Mouse (Mus musculus): ENCODE results near the gene Snx5.

The Snx5 gene

DNA sequence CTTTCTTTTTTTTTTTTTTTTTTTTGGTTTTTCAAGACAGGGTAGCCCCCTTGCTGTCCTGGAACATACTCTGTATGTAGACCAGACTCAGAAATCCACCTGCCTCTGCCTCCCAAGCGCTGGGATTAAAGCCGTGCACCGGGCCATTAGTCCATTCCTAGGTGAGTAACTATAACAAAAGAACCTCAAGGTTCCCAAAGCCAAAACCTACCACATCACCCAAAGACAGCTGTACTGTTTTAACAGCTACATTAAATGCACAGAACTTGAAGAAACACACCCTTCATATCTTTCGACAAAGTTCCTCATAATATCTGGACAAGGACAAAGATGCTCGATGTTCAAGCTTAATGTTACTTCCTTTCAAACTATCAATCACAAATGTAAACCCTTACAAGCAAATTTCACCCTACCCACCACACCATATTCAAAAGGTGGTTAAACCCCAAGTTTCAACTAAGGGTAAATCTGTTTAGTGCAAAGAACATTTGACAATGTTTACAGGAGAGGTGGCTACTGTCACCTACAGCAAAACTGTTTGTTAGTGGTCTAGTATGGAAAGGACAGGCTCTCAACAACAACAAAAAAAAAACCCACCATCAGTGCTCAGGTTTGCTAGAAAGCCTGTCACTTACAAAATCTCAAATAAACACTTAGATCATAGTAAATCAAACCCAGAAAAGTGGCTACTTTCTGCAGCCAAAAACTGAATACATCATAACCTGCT lies 3.5 kb downstream of the Snx5 start:
- DNase-seq (ENCODE audit: low read depth, low spot score), result no peak

DNA sequence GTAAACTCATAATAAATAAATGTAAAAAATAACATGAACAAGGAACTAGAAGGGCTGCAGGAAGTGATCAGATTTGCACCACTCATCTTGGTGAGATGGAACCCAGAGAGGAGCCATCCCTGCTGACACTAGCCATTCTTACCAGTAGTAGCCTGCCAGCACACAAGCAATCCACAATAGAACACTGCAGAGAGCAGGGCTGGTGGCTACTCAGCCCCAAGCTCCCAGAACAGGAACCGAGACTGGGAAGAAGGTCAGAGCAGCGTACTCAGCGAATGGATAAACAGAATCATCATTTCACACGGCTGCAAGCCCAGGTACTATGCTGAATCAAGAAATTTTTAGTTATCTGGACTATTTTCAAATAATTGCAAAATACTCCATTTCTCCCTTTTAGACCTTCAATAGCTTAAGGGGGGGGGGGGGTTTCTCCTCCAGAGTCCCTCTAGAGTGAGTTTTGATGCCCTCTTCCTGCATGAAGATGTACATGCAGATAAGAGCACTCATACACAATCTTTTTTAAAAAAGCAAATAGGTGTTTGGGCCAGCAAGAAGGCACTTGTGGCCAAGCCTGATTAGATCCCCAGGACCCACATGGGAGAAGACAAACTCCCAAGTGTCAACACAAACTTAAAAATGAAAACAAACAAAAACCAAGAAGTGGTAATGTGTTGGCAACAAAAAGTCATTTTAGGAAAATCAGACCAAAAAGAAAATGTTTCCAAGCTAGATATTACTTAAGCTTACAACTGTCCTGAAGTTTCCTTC lies 4.6 kb downstream of the Snx5 start:
- DNase-seq (ENCODE audit: low read depth, low spot score), result no peak

DNA sequence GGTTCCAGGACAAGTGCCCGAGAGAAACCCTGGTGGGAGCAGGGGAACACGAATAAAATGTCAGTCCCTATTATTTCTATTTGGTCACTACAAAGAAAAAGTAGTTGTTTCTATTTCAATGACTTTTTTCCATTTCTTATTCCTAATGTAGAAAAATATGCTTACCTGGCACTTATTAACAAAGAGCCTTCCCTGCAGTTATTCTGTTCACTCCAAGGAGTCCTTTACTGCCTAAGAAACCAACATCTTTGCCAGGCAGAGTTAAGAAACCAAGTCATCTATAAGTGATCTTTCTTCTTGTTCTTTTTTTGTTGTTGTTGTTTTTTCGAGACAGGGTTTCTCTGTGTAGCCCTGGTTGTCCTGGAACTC lies 5.6 kb downstream of the Snx5 start:
- no peak for DNase-seq (ENCODE audit: low read depth, low spot score)

DNA sequence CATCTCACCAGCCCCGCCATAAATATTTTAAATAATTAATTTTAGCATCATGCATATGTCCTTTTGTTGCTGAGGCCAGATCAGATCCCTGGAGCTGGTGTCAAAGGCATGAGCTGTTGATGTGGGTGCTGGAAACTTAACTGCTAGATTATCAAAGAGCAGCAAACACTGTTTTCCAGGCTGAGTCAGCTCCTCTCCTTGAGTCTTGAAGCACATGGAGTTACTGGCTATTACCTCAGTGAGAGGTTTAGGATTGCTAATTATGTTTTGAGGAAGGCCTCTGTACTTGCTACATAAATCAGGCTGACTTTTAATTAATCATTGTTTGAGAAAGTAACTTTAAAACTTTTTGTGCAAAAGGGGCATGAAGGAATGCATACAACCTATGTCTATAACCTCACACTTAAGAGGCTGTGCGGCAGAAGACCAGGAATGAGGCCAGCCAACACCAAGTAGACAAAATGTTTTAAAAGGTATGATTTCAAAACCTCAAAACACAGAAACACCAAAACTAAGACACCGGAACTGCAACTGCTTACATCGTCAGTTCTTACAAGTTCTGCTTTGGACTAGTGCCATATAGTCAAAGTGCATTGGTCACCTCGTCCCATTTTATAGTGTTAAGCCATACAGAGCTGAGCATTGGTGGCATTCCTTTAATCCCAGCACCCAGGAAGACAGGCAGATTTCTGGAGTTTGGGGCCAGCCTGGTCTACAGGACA lies 6.1 kb downstream of the Snx5 start:
- no peak for DNase-seq (ENCODE audit: low read depth, low spot score)

DNA sequence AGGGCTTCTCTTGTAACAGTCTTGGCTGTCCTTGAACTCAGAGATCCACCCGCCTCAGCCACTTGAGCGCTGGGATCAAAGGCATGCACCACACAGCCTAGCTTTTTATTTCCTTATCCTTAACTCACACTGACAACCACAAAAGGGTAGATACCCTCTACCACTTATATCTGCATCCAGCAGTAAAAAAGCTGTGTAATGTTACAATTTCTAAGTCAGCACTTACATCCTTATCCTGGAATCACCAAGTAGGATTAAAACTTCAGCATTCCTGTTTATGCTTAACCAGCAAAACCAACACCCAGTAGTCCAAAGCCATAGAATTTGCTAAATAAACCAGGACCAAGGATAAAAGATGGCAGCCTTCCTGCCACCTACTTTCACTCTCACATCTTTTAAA lies 7.9 kb downstream of the Snx5 start:
- DNase-seq (ENCODE audit: low read depth, low spot score), result no peak

DNA sequence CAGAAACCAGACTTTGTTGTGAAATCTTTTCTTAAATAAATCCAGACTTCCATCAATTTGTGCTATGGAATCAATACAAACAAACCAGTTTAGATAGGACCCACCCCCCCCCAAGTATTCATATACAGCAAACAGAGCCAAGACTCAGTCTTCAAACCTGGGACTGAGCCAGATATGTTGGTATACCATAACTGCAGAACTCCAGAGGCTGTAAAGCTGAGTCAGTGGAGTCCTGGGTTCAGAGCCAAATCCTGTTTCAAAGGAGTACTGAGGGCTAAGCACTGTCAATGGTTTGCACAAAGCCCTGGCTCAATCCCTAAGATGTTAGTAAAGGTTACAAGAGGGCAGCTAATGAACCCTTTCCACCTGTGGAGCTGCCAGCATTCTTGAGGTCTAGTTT lies 20.6 kb downstream of the Snx5 start:
- DNase-seq (ENCODE audit: low read depth, low spot score), result no peak

DNA sequence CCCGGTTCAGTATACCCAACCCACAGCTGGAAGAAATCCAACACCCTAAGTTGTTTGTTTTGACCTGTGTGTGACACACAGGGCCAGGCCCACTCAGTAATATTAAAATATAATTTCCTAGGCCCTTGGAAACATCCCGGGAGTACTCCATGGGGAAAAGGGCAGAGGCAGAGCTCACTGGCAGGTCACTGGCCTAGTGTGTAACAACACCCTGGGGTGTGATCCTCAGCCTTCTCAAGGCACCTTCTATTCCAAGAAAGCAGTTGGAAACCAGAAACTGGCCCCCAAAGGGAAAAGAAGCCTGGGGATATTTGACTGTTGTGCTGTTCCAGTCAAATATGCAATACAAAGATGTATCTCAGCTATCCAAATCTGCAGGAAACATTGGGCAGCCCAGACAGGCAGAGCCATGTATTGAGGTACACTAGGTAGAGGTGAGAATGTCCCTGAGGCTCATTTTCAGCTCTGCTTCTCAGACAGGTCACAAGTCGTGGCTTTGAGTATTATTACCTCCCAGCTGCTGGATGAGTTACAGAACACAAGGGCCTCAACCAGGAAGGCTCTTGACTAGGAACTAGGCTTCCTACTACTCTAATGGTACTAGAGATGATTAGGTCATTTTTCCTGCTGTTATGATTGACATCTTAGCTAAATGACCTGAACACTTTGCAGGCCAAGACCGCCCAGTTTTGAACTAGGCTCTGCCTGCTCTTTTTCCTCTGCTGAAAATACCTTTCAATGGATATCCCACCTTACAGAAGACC lies 21.9 kb downstream of the Snx5 start:
- DNase-seq (ENCODE audit: low read depth, low spot score), result no peak

DNA sequence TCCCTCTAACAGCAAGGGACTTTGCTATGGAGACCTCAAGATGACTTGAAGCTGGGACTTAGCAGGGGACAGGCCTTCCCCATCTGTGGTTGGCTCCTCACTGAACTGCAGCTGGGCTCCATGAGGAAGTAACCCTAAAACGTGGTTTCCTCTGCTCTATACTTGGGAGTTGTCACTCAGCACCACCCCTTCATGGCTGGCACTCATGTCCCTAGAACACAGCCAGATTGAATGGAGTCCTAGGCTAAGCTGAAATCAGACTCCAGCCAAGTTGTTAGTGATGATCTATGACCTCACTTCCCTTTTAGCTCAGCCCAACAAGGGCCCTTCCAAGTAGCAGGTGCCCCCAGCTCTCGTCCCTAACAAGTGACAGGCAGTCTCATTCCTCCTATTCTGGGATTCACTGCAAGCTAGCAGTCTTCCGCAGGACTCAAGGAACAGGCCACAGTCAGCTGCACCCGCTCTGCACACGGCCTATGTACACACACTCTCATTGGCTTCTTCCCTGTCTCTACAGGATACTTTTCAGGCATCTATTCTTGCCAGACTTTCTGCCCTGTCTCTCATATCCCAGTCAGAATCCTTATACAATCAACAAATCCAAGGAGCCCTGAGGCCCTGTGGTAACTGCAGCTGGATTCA lies 23.2 kb downstream of the Snx5 start:
- no peak for DNase-seq (ENCODE audit: low read depth, low spot score)

DNA sequence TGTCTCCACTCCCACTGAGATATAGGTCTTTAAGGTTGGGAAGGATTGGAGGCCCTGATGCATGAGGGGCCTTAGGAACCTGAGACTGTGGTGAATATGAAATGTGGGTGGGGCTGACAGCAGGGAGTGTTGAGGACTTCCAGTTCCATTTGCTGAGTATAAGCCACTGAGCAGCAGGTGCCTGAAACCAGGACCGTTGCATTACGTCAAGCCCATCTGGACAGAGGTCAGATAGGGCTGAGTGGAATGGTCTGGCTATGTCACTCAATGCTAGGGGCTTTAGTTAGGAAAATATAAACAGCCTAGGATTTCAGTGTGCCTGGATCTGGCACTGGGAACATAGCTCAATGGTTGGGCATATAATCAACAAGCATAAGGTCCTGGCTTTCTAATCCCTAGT lies 24.4 kb downstream of the Snx5 start:
- no peak for DNase-seq (ENCODE audit: low read depth, low spot score)

DNA sequence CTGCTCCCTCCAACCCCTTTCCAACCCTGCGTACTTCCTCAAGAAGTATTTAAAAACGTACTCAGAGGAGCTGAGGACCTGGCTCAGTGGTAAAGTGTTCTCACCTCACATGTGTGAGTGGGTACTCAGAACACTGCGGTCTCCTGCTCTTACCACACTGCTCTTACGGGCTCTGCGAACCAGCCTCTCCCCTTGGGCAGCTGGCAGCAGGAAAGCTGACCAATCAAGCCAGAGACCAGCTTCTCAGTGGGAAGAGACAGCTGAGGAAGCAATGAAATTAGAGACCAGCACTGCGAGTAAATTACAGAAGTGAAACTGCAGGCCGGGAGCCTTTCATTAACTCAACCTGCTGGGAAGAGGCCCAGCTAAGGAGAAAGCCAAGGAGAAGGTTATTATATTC lies 25.2 kb downstream of the Snx5 start:
- DNase-seq (ENCODE audit: low read depth, low spot score), result no peak

DNA sequence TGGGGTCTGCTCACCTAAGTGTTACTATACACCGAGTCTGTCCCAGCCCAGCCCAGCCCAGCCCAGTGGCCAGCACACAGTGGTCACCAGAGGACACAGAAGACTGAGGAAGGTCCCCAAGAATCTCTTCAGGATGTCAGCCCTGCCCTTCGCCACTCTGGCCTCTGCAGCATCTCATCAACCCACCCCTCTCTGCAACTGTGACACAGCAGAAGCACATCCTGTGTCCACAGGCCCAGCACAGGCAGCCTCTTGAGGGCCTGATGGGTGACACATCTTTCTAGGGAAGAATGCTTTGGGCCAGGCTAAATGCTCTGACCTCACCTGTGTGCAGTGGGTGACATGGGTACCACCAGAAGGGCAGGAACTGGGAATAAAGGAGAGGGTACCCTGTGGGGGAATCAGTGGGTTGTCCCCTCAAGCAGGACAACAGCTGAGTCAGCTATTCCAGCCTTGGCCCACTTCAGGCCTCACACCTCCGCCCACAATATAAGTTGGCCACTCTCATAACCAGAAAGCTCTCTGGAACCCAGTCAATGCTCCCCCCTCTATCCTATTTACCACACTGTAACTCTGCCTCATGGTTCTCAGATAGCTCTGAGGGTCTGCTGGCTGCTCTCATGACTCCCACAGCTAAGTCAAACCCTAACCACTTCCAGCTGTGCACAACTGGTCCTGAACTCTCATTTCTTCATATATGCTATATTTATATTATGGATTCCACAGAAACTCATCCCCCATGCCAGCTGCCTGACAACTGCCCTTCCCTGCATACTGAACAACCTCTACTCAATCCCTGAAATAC lies 30.4 kb downstream of the Snx5 start:
- no peak for DNase-seq (ENCODE audit: low read depth, low spot score)

DNA sequence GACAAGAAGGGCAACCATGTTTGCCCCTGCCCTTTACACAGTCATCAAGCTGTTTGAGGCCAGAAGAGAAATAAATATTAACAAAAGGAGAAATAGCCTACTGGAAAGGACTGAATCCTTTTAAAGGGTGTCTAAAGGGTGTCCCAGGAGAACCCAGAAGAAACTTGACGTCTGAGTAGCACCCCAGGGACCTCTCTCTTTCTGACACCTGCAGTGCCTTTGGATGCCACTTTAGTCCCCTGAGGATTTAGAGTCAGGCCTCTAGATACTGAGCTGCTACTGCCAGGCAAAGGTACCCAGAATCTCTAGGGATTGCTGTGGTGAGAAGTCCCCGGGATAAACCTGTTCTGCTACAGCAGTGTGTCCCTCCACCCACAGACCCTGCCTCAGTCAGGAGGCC lies 31.4 kb downstream of the Snx5 start:
- DNase-seq (ENCODE audit: low read depth, low spot score), result no peak

DNA sequence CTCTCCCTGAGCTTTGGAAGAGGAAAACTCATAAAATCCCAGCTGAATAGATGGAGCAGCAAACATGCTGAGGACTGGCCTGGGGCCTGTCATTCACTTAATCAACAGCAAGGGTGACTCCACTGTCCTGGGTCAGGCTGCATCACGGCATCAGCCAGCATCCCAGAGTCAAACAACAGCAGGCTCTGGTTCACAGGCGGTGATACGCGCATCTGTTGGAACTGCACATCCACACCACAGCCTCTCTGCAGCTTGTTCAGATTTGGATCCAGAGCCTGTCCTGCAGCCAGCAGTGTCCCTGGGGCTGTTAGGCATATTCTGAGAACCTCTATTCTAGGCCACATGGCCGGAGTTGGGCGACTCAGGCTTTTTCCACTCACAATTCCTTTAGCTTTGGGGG lies 32.4 kb downstream of the Snx5 start:
- no peak for DNase-seq (ENCODE audit: low read depth, low spot score)

DNA sequence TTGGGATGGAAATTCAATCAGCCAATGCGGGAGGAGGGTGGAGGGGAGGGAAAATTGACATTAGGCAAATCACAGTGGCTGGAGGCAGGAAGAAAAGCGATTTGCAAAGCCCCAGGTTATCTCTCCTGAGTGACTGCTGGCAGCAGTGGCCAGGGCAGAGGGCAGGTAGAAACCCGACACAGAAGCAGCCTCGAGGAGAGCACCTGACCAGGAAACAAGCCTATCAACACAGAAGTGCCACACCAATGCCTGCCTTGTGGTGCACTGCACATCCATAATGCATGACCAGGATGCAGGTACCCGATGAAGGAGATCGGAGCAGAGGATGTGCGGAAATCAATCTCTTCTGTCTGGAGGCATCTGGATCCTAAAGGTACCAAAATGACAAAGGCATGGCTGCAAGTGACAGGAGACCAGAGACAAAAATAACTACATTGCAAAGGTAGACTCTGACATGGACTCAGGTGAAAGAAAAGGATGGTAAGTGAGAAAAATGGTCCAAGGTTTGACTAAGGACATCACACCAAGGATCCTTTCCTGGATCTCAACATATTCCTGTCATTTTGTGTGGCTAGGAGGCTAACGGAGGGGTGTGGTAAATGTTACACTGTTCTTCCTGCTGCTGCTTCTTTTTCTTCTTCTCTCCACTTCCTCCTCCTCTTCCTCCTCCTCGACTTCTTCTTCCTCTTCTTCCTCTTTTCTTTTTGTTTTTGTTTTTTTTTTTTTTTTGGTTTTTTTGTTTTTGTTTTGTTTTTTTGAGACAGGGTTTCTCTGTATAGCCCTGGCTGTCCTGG lies 33.7 kb downstream of the Snx5 start:
- DNase-seq (ENCODE audit: low read depth, low spot score), result no peak

DNA sequence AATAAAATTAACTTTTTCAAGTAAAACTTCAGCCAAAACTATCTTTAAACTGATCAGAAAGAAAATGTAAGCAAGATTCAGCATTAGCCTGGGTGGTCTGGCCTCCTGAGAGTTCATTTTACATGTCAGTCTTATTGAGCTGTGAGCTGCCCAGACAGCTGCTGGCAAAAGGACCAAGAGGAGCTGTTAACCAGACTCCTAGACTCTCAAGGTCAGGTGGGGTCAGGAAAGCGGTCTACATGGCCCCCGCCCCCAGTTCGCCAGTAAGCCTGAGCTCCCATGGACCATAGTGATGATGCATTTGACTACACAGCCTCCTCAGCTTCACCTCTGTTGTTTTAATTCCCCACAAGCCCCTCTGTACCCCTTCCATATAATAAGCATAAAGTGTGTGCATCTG lies 34.9 kb downstream of the Snx5 start:
- DNase-seq (ENCODE audit: low read depth, low spot score), result no peak

DNA sequence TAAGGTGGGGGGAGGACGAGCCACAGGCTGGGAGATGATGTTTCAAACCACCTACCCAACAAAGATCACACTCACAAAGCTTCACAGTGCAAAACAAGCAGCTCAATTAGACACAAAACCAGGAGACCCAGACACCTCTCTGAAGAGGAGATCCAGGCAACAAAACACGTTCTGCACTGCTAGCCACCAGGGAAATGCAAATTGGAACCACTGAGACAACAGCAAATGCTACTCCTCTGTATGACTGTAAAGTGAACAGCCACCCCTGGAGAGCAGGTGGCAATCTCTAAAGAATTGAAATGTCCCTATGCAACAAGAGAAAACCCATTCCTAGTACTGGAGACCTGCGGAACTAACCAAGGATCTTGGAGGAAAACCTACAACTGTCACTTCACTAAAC lies 37.2 kb downstream of the Snx5 start:
- DNase-seq (ENCODE audit: low read depth, low spot score), result no peak

DNA sequence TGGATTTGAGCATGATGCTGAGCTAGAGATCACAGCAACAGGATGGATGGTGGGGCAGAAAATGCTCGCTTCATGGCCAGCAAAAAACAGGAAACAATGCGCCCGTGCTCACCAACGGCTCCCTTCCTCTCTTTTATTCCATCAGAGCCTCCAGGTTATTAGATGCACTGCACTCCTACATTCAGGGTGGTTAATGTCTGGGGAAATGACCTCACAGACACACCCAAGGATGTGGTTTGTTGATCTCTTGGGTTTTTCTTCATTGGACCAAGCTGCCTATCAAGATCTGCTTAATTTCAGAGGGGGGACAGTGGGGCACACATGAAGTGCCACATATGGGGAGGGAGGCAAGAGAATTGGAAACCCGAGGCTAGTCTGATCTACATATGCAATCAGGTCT lies 39.6 kb downstream of the Snx5 start:
- no peak for DNase-seq (ENCODE audit: low read depth, low spot score)

DNA sequence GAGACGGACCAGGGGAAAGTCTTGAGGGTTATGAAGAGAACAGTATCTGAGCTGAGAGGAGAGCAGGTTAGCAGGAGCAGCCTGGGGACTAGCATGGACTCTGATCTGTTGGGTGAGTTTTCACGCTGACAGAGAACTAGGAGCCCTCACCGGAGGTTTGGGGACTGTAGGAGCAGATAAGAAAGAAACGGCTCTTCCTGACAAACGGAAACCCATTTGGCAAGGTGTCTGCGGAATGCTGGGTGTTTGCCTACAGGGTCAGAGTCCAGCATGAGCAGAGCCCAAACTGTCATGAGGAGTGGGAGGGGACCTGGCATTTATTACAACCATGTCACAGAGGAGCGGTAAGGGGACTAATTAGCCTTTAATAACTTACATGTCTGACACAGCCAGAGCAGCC lies 40.2 kb downstream of the Snx5 start:
- DNase-seq (ENCODE audit: low read depth, low spot score), result no peak

DNA sequence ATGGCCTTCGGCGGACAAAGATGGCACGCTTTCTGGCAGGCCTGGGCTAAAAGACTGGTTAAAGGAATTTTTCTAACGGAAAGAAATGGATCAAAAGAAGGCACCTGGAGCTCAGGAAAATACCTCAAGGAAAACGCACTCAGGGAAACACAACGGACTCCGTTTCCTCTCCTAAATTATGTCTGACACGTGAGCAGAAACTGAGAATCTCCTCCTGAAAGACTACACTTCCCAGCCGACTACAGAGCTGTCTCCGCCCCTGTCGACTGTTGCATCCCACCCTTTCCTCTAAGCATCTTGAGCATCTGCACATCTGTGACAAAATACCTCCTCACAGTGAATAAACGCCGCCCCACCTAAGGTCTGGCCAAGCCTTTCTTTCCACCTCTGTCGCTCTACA lies 41.1 kb downstream of the Snx5 start:
- no peak for DNase-seq (ENCODE audit: low read depth, low spot score)
